ENCODE assay signal across 8 mouse cellular contexts in genomic region chr2:31339826-31340225, GRCm38 (mm10). TPM values are rescaled to one million over a fixed set of nuclear protein-coding genes. Genes with fewer than 3 reads are reported as not detected.
DNase-seq lines count a peak whose midpoint lies in the region; ATAC-seq and TF ChIP-seq lines count a peak whose summit lies in the region.

No protein-coding gene starts in this region.

- no peak for ATAC-seq in hindbrain, embryonic 14.5 days (ENCODE audit: low FRiP score)
- ATAC-seq in liver, embryonic 11.5 days (replicated peaks; ENCODE audit: low FRiP score), result no peak

- no peak overlapping the region for H3K27ac ChIP-seq in hindbrain, embryonic 10.5 days
- no peak overlapping the region for H3K27ac ChIP-seq in hindbrain, embryonic 14.5 days
- no peak overlapping the region for H3K27ac ChIP-seq in left cerebral cortex, adult 2 months
- no peak overlapping the region for H3K27ac ChIP-seq in liver, embryonic 11.5 days (ENCODE audit: low read depth, low read length)
- H3K27ac ChIP-seq in thymus, adult 2 months (ENCODE audit: control insufficient read depth, insufficient read depth, low read length), result no peak overlapping the region

- no peak for TF ChIP-seq POLR2A in thymus, adult 2 months (IDR thresholded peaks at IDR 0.05; ENCODE audit: control insufficient read depth, extremely low read depth, insufficient read depth, low read length, poor library complexity)

- no peaks in the 10 kb centered on the region for H3K9me3 ChIP-seq in hindbrain, embryonic 10.5 days
- H3K9me3 ChIP-seq in hindbrain, embryonic 14.5 days (ENCODE audit: control insufficient read depth, low read length), result no peaks in the 10 kb centered on the region
- no peaks in the 10 kb centered on the region for H3K9me3 ChIP-seq in liver, embryonic 11.5 days (ENCODE audit: control insufficient read depth, low read length)

- 66% methylated on average over 9 of the region's 9 CpGs for WGBS in hindbrain, embryonic 10.5 days
- 73% methylated on average over 9 of the region's 9 CpGs for WGBS in hindbrain, embryonic 14.5 days
- 41% methylated on average over 9 of the region's 9 CpGs for WGBS in liver, embryonic 11.5 days
- 61% methylated on average over 9 of the region's 9 CpGs for whole genome bisulfite sequencing in thymus, adult 2 months

- intact Hi-C loops in gastrocnemius, postnatal 36 days (cut with DNase I), result no loop called here
- intact Hi-C loops in left cerebral cortex, adult 2 months (cut with DNase I), result no loop called here

- H3K4me3 ChIP-seq in hindbrain, embryonic 10.5 days, result no peak overlapping the region
- no peak overlapping the region for H3K4me3 ChIP-seq in hindbrain, embryonic 14.5 days (replicated peaks; ENCODE audit: low read length)
- no peak overlapping the region for H3K4me3 ChIP-seq in left cerebral cortex, adult 2 months
- H3K4me3 ChIP-seq in liver, embryonic 11.5 days (ENCODE audit: low read depth, low read length), result no peak overlapping the region
- H3K4me3 ChIP-seq in thymus, adult 2 months (ENCODE audit: control insufficient read depth, insufficient read depth, low read length), result no peak overlapping the region

- no peak overlapping the region for H3K4me2 ChIP-seq in hindbrain, embryonic 14.5 days (replicated peaks)
- H3K4me2 ChIP-seq in liver, embryonic 11.5 days, result no peak overlapping the region

- no peaks in the 10 kb centered on the region for H3K36me3 ChIP-seq in hindbrain, embryonic 10.5 days
- no peaks in the 10 kb centered on the region for H3K36me3 ChIP-seq in hindbrain, embryonic 14.5 days (replicated peaks; ENCODE audit: control insufficient read depth, insufficient read depth)
- no peaks in the 10 kb centered on the region for H3K36me3 ChIP-seq in liver, embryonic 11.5 days (ENCODE audit: control insufficient read depth, insufficient read depth, low read length)
- no peaks in the 10 kb centered on the region for H3K36me3 ChIP-seq in thymus, adult 2 months (ENCODE audit: control insufficient read depth, insufficient read depth, low read length)

- no peaks in the 10 kb centered on the region; the same call in 1 of the 2 replicates for H3K27me3 ChIP-seq in hindbrain, embryonic 10.5 days (ENCODE audit: insufficient read depth, poor library complexity, severe bottlenecking)
- H3K27me3 ChIP-seq in hindbrain, embryonic 14.5 days (ENCODE audit: control insufficient read depth, insufficient read depth, low read length), result no peaks in the 10 kb centered on the region
- H3K27me3 ChIP-seq in liver, embryonic 11.5 days (replicated peaks; ENCODE audit: control insufficient read depth, insufficient read depth, low read length), result no peaks in the 10 kb centered on the region
- no peaks in the 10 kb centered on the region for H3K27me3 ChIP-seq in thymus, adult 2 months (ENCODE audit: control insufficient read depth, insufficient read depth, low read length)

- peak; percentile 69 for DNase-seq in hindbrain, embryonic 10.5 days (ENCODE audit: low spot score)
- no peak for DNase-seq in hindbrain, embryonic 14.5 days (ENCODE audit: low spot score)
- DNase-seq in gastrocnemius, postnatal 36 days, result peak; percentile 83 to 87
- peak; percentile 45 to 64 for DNase-seq in kidney, postnatal 25 days
- peak; percentile 86 for DNase-seq in skeletal muscle tissue, adult 2 months (ENCODE audit: low read depth, low spot score)
- DNase-seq in left cerebral cortex, adult 2 months (ENCODE audit: extremely low spot score in 1 of 2, low spot score in 2 of 2), result no peak
- DNase-seq in liver, embryonic 11.5 days (ENCODE audit: low spot score), result no peak
- DNase-seq in thymus, adult 2 months, result no peak

- H3K4me1 ChIP-seq in hindbrain, embryonic 10.5 days (replicated peaks), result peaks cover 27% of the 10 kb centered on the region
- no peaks in the 10 kb centered on the region for H3K4me1 ChIP-seq in hindbrain, embryonic 14.5 days (replicated peaks; ENCODE audit: control insufficient read depth, insufficient read depth, low read length)
- H3K4me1 ChIP-seq in liver, embryonic 11.5 days (replicated peaks; ENCODE audit: control insufficient read depth, insufficient read depth, low read length), result 0 out of 2 replicates have a peak, but pooled peaks cover 3% of the 10 kb centered on the region
- H3K4me1 ChIP-seq in thymus, adult 2 months (replicated peaks; ENCODE audit: control insufficient read depth, insufficient read depth, low read length), result no peaks in the 10 kb centered on the region

- H3K9ac ChIP-seq in hindbrain, embryonic 14.5 days, result no peak overlapping the region
- H3K9ac ChIP-seq in liver, embryonic 11.5 days (ENCODE audit: low read depth, low read length), result no peak overlapping the region

- no peak for TF ChIP-seq CTCF in left cerebral cortex, adult 2 months (IDR thresholded peaks at IDR 0.05)
- TF ChIP-seq CTCF in thymus, adult 2 months (IDR thresholded peaks at IDR 0.05; ENCODE audit: borderline replicate concordance, control insufficient read depth, extremely low read depth, insufficient read depth, low read length, poor library complexity), result no peak

RNA-seq across cellular contexts. Expression of gene Hmcn2, which starts 25.6 kb away (rescaled TPM):
- 0.21 TPM in 1 of 2 replicates, not detected in the other for polyA plus RNA-seq in hindbrain, embryonic 10.5 days (2016; fragmentation: Nextera tagmentation; extraction: Ambion mirVana)
- polyA plus RNA-seq in hindbrain, embryonic 14.5 days (2014; fragmentation: Nextera tagmentation; extraction: Ambion mirVana), result 0.14 and 0.37 TPM in 2 replicates
- 10 to 100 TPM; 28.6 to 30.1 TPM for total RNA-seq in gastrocnemius, postnatal 36 days (2021)
- total RNA-seq in left cerebral cortex, adult 2 months (2021), result under 1 TPM; 0.51 to 0.52 TPM
- polyA plus RNA-seq in liver, embryonic 11.5 days (2014; fragmentation: Nextera tagmentation; extraction: Ambion mirVana), result 0.10 and 0.38 TPM in 2 replicates
- 4.8 and 5.6 TPM in 2 replicates for polyA plus RNA-seq in thymus, adult 2 months (2012; rRNA removed)

Comparison
In these comparisons a context has a peak if more than half of its experiments do, and no peak if none do; other contexts are left out.
1. DNase-seq: peak in hindbrain, embryonic 10.5 days (single experiment), gastrocnemius, postnatal 36 days (2 of 2), kidney, postnatal 25 days (2 of 2) and skeletal muscle tissue, adult 2 months (single experiment); none in hindbrain, embryonic 14.5 days (single experiment), left cerebral cortex, adult 2 months (0 of 2), liver, embryonic 11.5 days (single experiment) and thymus, adult 2 months (single experiment).